Mouse (Mus musculus) colon, adult 2 months (tissue): ENCODE results near the gene Gm5108. TPM values are rescaled to one million over a fixed set of nuclear protein-coding genes. Genes with fewer than 3 reads are reported as not detected.

Experiments
- polyA plus RNA-seq: library from polyadenylated mRNA; depleted of rRNA; stranded (reverse); fragments of >200 nt; gene quantifications from 2 replicates; pipeline ENCODE4 v1.2.3, GENCODE M21; 2012; rRNA removed

Gm5108 gene
- polyA plus RNA-seq: not detected in 2 replicates

GRCm38 (mm10) chr5:67941369-67941768, at the start of gene Gm5108:
Gm5108 (plus strand) TSS chr5:67941669.

GRCm38 (mm10) chr5:67946321-67946720, 4.9 kb downstream of the Gm5108 start, which contains the start of gene Gm21905:
Gm21905 (minus strand) TSS chr5:67946421.

Other genes starting within 250 kb of the Gm5108 start
- gene Atp8a1, start 94.2 kb upstream of the Gm5108 start, polyA plus RNA-seq: 54.8 and 59.0 TPM in 2 replicates
- gene Gm21905, start 4.8 kb downstream of the Gm5108 start, polyA plus RNA-seq: not detected in 2 replicates
- gene Grxcr1, start 90.2 kb downstream of the Gm5108 start, polyA plus RNA-seq: not detected in 2 replicates